Mouse (Mus musculus) midbrain, embryonic 16.5 days (tissue): ENCODE measurements around the gene Rassf7. TPM values are rescaled to one million over a fixed set of nuclear protein-coding genes. Genes with fewer than 3 reads are reported as not detected.

Source experiments
- ATAC-seq: fragments of 200-750 bp; cut with Nextera tagmentation; 2 replicates; pipeline ENCODE4 v1.8.0; 2017; ENCODE audit warnings: moderate TSS enrichment
- H3K27ac ChIP-seq: fragments of 300-500 bp; sonication (generic); 2 replicates; pipeline ENCODE4 v1.5.1; 2014; ENCODE audit warnings: mild to moderate bottlenecking, low read length, mixed read lengths
- H3K27me3 ChIP-seq: fragments of 300-500 bp; sonication (generic); 2 replicates; pipeline ENCODE4 v1.6.1; 2014; ENCODE audit warnings: low read depth, low read length, mixed read lengths; ENCODE audit not compliant: control insufficient read depth, insufficient read depth
- H3K36me3 ChIP-seq: fragments of 300-500 bp; sonication (generic); 2 replicates; pipeline ENCODE4 v1.6.1; 2014; ENCODE audit warnings: mild to moderate bottlenecking, low read length, moderate library complexity, mixed read lengths; ENCODE audit not compliant: control insufficient read depth, insufficient read depth
- H3K4me1 ChIP-seq: fragments of 300-500 bp; sonication (generic); 2 replicates; pipeline ENCODE4 v1.6.1; 2014; ENCODE audit warnings: mild to moderate bottlenecking, low read length, mixed read lengths; ENCODE audit not compliant: control insufficient read depth, insufficient read depth
- H3K4me2 ChIP-seq: fragments of 300-500 bp; sonication (generic); 2 replicates; pipeline ENCODE4 v1.6.1; 2014; ENCODE audit warnings: mild to moderate bottlenecking, low read length, mixed read lengths
- H3K4me3 ChIP-seq: fragments of 300-500 bp; sonication (generic); 2 replicates; pipeline ENCODE4 v1.5.1; 2014; ENCODE audit warnings: low read depth, mild to moderate bottlenecking, low read length, moderate library complexity, mixed read lengths
- H3K9ac ChIP-seq: fragments of 300-500 bp; sonication (generic); 2 replicates; pipeline ENCODE4 v1.6.1; 2014; ENCODE audit warnings: low read depth, low read length, mixed read lengths
- H3K9me3 ChIP-seq: fragments of 300-500 bp; sonication (generic); replicated peaks from 2 replicates; pipeline ENCODE4 v1.6.1; 2014; ENCODE audit warnings: mild to moderate bottlenecking, low read length, mixed read lengths; ENCODE audit not compliant: control insufficient read depth, poor library complexity, severe bottlenecking
- WGBS: fragments of 180-500 bp; shearing (Covaris S2); extraction: QIAGEN DNeasy Blood & Tissue Kit; methylation state at CpG from one replicate; pipeline ENCODE4 v1.1.7; 2014; 5-methylcytosine and 5-hydroxymethylcytosine counted together
- polyA plus RNA-seq: library from polyadenylated mRNA; unstranded; fragments of >200 nt; fragmentation: Nextera tagmentation; extraction: Ambion mirVana; gene quantifications from 2 replicates; pipeline ENCODE4 v1.2.1, GENCODE M21; 2015

Gene Rassf7
- polyA plus RNA-seq, 1 experiment from 2014 or later, result 21.2 TPM

GRCm38 (mm10) chr7:141194409-141194808, 21.3 kb upstream of the Rassf7 start:
- 0% methylated on average over 23 of the region's 23 CpGs for WGBS
- Histone ChIP-seq H3K27me3 (no peaks in the 10 kb centered on the region), H3K4me1 (peaks cover 30% of the 10 kb centered on the region), H3K9me3 (no peaks in the 10 kb centered on the region), H3K9ac (peak overlapping the region; percentile 91), H3K27ac (peak overlapping the region; percentile 80), H3K36me3 (peaks cover 27% of the 10 kb centered on the region), H3K4me3 (peak overlapping the region; percentile 94), H3K4me2 (peak overlapping the region; percentile 99)
- ATAC-seq, result no peak

- H3K9ac ChIP-seq, result peak overlapping the region; percentile 91
- peak; percentile 15 for ATAC-seq
- H3K27ac ChIP-seq, result peak overlapping the region; percentile 80
- H3K4me1 ChIP-seq, result peaks cover 30% of the 10 kb centered on the region
- peaks cover 23% of the 10 kb centered on the region for H3K36me3 ChIP-seq
- H3K4me2 ChIP-seq, result peak overlapping the region; percentile 99
- peak overlapping the region; percentile 94 for H3K4me3 ChIP-seq
- H3K9me3 ChIP-seq, result no peaks in the 10 kb centered on the region
- WGBS, result under 1% methylated on average over 28 of the region's 28 CpGs
- no peaks in the 10 kb centered on the region for H3K27me3 ChIP-seq
These were observed 20.8 kb upstream of the Rassf7 start for GRCm38 (mm10) chr7:141194830-141195229.

- Histone ChIP-seq H3K4me3 (no peak overlapping the region), H3K36me3 (peaks cover 16% of the 10 kb centered on the region), H3K27me3 (no peaks in the 10 kb centered on the region), H3K9ac (no peak overlapping the region), H3K9me3 (no peaks in the 10 kb centered on the region), H3K27ac (no peak overlapping the region), H3K4me2 (peak overlapping the region; percentile 99), H3K4me1 (peaks cover 30% of the 10 kb centered on the region)
- ATAC-seq, result no peak
- 100% methylated on average over 2 of the region's 2 CpGs for WGBS
These were observed 19.9 kb upstream of the Rassf7 start for GRCm38 (mm10) chr7:141195754-141196153.

GRCm38 (mm10) chr7:141196619-141197282, 18.9 kb upstream of the Rassf7 start:
- H3K27ac ChIP-seq, result no peak overlapping the region
- peaks cover 6% of the 10 kb centered on the region for H3K36me3 ChIP-seq
- H3K4me1 ChIP-seq, result peaks cover 29% of the 10 kb centered on the region
- ATAC-seq, result no peak
- 90% methylated on average over 8 of the region's 8 CpGs for WGBS
- H3K9ac ChIP-seq, result no peak overlapping the region
- no peaks in the 10 kb centered on the region for H3K9me3 ChIP-seq
- no peak overlapping the region for H3K4me2 ChIP-seq
- no peaks in the 10 kb centered on the region for H3K27me3 ChIP-seq
- H3K4me3 ChIP-seq, result no peak overlapping the region

- 93% methylated on average over 4 of the region's 4 CpGs for WGBS
- H3K27ac ChIP-seq, result no peak overlapping the region
- H3K9ac ChIP-seq, result no peak overlapping the region
- peaks cover 16% of the 10 kb centered on the region for H3K4me1 ChIP-seq
- no peaks in the 10 kb centered on the region for H3K27me3 ChIP-seq
- no peaks in the 10 kb centered on the region for H3K9me3 ChIP-seq
- H3K4me3 ChIP-seq, result no peak overlapping the region
- no peaks in the 10 kb centered on the region for H3K36me3 ChIP-seq
- no peak for ATAC-seq
- H3K4me2 ChIP-seq, result no peak overlapping the region
These were observed 17.5 kb upstream of the Rassf7 start for GRCm38 (mm10) chr7:141198121-141198520.

GRCm38 (mm10) chr7:141204546-141204945, 11.1 kb upstream of the Rassf7 start:
- no peaks in the 10 kb centered on the region for H3K4me1 ChIP-seq
- H3K27ac ChIP-seq, result no peak overlapping the region
- H3K9me3 ChIP-seq, result no peaks in the 10 kb centered on the region
- H3K4me3 ChIP-seq, result no peak overlapping the region
- H3K9ac ChIP-seq, result no peak overlapping the region
- H3K36me3 ChIP-seq, result no peaks in the 10 kb centered on the region
- no peak for ATAC-seq
- no peak overlapping the region for H3K4me2 ChIP-seq
- no peaks in the 10 kb centered on the region for H3K27me3 ChIP-seq
- WGBS, result 83% methylated on average over 3 of the region's 3 CpGs

- Histone ChIP-seq H3K9me3 (no peaks in the 10 kb centered on the region), H3K36me3 (no peaks in the 10 kb centered on the region), H3K4me2 (no peak overlapping the region), H3K27me3 (no peaks in the 10 kb centered on the region), H3K4me1 (no peaks in the 10 kb centered on the region), H3K9ac (no peak overlapping the region), H3K27ac (no peak overlapping the region), H3K4me3 (no peak overlapping the region)
- ATAC-seq, result no peak
- 91% methylated on average over 5 of the region's 5 CpGs for WGBS
These were observed 10.2 kb upstream of the Rassf7 start for GRCm38 (mm10) chr7:141205504-141205903.

- Histone ChIP-seq H3K4me3 (no peak overlapping the region), H3K4me2 (no peak overlapping the region), H3K9ac (no peak overlapping the region), H3K9me3 (no peaks in the 10 kb centered on the region), H3K36me3 (no peaks in the 10 kb centered on the region), H3K4me1 (no peaks in the 10 kb centered on the region), H3K27ac (no peak overlapping the region), H3K27me3 (no peaks in the 10 kb centered on the region)
- WGBS, result 96% methylated on average over 17 of the region's 18 CpGs
- ATAC-seq, result no peak
These were observed 9.3 kb upstream of the Rassf7 start for GRCm38 (mm10) chr7:141206182-141206937.

GRCm38 (mm10) chr7:141209526-141209925, 6.1 kb upstream of the Rassf7 start:
- no peaks in the 10 kb centered on the region for H3K36me3 ChIP-seq
- no peaks in the 10 kb centered on the region for H3K4me1 ChIP-seq
- no peak overlapping the region for H3K27ac ChIP-seq
- H3K9me3 ChIP-seq, result no peaks in the 10 kb centered on the region
- H3K4me2 ChIP-seq, result no peak overlapping the region
- 66% methylated on average over 3 of the region's 3 CpGs for WGBS
- no peak overlapping the region for H3K4me3 ChIP-seq
- H3K9ac ChIP-seq, result no peak overlapping the region
- no peak for ATAC-seq
- H3K27me3 ChIP-seq, result no peaks in the 10 kb centered on the region
